11 mouse cellular contexts compared by ENCODE assay signal in the genomic region with DNA sequence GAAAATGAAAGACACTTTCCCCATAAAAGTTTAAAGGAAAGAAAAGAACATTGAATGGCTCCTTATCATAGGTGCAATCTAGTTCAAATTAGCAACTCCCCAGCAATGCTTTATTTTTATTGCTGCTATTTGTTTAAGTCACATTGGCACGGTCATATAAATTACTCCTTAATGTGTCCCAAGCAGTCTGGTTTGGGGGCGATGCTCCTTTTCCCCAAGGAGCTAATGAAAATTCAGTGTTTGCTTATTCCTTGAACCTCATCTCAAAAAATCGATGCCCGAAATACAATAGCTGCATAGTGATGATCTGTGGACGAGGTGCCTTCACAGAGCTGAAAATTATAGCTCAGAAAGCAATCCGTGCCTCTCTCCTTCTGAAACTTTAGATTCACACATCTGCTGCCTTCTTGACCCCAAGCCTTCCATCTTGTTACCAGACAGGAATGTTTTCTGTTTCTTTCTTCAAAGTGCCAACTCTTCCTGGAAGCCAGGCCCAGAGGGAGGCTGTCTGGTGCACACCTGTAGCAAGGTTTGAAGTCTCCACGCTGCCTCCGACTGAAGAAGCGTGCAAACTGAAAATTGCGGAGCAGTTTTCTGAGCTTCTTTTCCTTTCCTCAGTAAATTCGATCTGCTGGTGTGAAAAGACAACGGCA.
"Had no signal": no experiment of that assay in that cellular context is flagged by ENCODE, and none has a peak within 500 bp of the region (broad histone marks: within the 10 kb centered on the region; RNA-seq: fewer than 3 reads in every experiment).

No protein-coding gene starts in this region.

- ATAC-seq: intestine, embryonic 16.5 days; midbrain, embryonic 13.5 days had no signal

- H3K36me3 ChIP-seq: limb, embryonic 12.5 days; liver, embryonic 13.5 days; midbrain, embryonic 13.5 days had no signal

- DNase-seq: kidney, adult 9 months; liver; liver, embryonic 13.5 days; lung, adult 18-20 months; right cerebral cortex, adult 18-20 months; thymus, adult 18-20 months; thymus, postnatal 14 days had no signal

- H3K9ac ChIP-seq: limb, embryonic 12.5 days; liver, embryonic 13.5 days; midbrain, embryonic 13.5 days had no signal

- H3K4me3 ChIP-seq: left cerebral cortex, adult 2 months; limb, embryonic 12.5 days; liver, embryonic 13.5 days; midbrain, embryonic 13.5 days had no signal

- H3K4me1 ChIP-seq: liver, embryonic 13.5 days; midbrain, embryonic 13.5 days had no signal

- H3K9me3 ChIP-seq: limb, embryonic 12.5 days; liver, embryonic 13.5 days; midbrain, embryonic 13.5 days had no signal

- H3K27ac ChIP-seq: left cerebral cortex, adult 2 months; limb, embryonic 12.5 days; liver, embryonic 13.5 days; midbrain, embryonic 13.5 days had no signal

- H3K4me2 ChIP-seq: limb, embryonic 12.5 days; liver, embryonic 13.5 days; midbrain, embryonic 13.5 days had no signal

- H3K27me3 ChIP-seq: limb, embryonic 12.5 days; liver, embryonic 13.5 days; midbrain, embryonic 13.5 days had no signal
